Mouse (Mus musculus) frontal cortex, postnatal 36 days (tissue): ENCODE measurements around the gene 2200002D01Rik.
"Not testable (repeated sequence)": the region's sequence is repeated elsewhere in the genome, so short reads cannot be mapped to it uniquely, and the experiment has no call there.

Source experiments
- DNase-seq, 2 experiments: peaks; one replicate each; pipeline ENCODE4 v3.0.0; 2022; ENCODE audit warnings: low spot score in 2 of 2

2200002D01Rik gene

DNA sequence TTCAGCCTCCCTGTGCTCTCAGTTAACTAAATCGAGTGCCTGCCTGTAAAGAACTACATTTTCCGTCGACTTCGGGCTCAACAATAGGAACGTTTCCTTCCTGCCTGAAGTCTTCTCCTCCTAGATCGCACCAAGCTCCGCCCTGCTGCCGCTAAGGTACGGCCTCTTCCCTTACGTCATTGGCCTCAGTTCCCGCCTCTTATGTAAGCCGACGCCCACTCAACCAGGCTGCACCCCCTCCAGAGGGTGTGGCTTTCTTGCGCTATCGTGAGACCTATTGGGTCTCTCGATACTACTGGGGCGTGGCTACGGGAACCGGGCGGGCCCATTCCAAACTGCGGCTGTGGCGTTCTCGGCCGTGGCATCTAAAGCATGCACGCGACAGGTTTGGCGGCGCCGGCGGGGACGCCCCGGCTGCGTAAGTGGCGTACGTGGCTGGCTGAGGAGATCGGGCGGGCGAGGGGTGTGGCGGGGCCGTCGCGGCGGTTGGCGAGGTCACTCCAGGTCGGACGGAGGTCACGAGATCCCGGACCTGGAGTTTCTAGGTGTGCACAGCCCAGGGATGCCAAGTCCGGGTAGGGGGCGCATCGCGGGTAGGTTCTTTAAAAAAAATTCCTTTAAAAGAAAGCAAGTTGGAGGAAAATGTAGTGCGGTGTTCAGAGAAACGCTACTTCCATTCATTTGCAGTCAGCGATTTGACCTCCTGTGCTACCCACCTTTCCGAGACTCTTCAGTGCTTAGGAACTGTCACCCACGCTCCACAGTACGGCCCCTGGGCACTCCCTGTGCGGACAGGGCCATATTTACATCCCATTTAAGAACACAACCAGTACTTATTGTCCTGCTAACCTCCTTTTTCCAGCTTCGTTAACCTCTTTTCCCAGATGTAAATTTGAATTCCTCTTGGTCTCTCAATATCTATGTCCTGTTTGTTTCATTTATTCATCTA lies 10.0 kb downstream of the 2200002D01Rik start, which contains the start of gene Yif1b:
Gene Yif1b, plus strand, starts transcription at position 311 of the 949 bp plus-strand sequence.
- DNase-seq: peak; percentile 97 to 98

DNA sequence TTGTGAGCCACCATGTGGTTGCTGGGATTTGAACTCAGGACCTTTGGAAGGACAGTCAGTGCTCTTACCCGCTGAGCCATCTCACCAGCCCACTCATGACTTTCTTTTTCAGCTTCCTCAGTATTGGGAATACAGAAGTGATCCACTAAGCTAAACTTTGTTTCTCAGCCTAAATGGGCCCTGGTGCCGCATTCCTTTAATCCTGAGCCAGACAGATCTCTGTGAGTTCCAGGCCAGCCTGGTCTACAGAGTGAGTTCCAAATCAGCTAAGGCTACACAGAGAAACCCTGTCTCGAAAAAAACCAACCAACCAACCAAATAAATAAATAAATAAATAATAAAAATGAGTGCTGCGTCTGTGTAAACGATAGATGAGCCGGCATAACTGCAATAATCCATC lies 10.7 kb downstream of the 2200002D01Rik start:
- DNase-seq: peak in 1 of 2 experiments; percentile 39

DNA sequence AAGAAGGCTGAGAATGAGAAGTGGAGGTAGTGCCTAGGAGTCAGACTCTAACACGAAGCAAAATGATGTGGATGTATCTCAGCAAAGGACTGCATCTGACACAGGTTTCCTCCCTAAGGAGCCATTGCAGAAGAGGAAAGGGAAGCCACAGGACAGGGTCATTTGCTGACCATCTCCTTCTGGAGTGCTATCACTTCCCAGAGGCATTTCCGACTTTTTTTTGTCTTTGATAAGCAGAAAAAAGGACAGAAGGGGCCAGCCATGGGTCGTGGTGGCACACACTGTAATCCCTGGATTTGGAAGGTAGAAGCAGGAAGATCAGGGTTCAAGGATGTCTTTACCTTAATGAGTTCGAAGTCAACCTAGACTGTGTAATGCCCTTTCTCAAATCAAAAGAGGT lies 11.7 kb downstream of the 2200002D01Rik start:
- no peak for DNase-seq

DNA sequence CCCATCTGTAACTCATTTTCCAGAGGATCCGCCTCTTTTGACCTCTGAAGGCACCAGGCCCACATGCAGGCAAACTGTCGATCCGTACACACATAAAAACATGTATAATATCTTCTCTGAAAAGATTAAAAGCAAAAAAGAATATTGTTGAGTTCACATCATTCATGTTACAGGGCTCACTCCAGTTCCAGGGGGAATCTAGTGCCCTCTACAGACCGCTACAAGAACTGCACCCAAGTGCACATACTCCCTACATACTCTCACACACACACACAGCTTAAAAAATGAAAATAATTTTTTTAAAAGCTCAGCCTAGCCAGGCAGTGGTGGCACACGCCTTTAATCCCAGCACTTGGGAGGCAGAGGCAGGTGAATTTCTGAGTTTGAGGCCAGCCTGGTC lies 13.6 kb downstream of the 2200002D01Rik start:
- no peak for DNase-seq

DNA sequence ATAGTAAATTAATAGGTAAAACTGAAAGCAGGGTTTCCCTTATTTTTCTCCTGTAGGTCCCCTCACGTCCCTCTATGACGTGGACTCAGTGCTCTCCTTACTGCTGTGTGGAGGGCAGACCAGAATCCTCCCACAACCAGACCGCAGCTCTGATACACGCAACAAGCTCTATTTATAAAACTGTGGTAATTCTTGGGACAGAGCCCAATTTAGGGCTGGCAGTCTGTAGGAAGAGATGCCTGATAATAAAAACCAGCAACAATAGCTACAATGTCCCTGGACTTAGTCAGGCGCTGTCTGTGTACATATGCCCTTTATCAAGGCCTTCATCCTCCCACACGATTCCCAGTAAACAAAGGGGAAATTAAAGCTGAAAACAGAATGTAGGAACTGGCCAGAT lies 14.5 kb downstream of the 2200002D01Rik start:
- no peak for DNase-seq

DNA sequence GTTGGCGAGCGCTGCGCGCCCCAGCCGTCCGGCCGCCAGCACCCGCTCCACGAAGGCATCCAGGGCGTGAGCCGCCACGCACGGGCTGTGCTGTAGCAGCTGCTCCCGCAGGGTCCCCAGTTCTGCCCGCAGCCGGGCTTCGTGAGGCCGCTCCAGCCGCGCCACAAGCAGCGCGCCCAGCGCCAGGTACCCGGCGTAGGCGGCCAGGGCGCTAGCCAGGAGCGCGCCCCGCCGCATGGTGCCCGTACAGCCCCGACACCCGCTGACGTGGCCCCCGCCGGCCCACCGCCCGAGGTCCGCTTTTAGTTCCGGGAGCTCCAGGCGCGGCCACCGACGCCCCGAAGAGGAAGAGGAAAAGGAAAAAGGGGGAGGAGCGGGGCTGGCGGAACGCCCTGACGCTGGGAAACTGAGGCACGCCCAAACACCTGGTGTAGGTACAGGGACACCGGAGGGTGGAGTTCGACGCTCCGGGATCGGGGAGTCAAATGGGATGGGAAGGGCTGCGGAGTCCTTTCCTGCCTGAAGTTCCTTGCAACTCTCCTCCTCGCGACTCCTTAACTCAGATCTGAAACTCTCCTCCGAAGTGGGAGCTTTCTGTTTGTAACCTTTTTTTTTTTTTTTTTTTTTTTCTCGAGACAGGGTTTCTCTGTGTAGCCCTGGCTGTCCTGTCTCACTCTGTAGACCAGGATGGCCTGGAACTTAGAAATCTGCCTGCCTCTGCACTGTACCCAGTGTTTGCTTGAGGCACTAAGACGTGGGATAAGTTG lies 15.8 kb downstream of the 2200002D01Rik start, which contains the start of gene Kcnk6:
Gene Kcnk6, minus strand, starts transcription at position 269 of the 767 bp plus-strand sequence.
- no peak for DNase-seq

DNA sequence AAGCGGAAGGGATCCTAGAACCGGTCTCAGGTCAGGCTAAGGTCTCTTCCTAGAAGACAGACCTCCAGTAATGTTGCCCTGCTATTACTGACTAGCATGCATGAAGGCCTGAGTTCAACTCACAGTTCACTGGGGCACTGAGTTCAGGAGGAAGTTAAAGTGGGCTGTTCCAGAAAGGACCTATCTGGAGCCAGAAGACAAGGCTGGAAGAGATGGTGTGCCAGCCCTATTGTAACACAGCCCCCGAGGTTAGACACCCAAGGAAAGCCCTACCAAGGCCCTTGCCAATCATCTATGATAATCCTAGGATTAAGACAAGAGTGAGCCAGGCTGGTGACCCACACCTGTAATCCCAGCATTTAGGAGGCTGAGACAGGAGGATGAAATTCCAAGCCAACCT lies 16.7 kb downstream of the 2200002D01Rik start:
- no peak for DNase-seq

DNA sequence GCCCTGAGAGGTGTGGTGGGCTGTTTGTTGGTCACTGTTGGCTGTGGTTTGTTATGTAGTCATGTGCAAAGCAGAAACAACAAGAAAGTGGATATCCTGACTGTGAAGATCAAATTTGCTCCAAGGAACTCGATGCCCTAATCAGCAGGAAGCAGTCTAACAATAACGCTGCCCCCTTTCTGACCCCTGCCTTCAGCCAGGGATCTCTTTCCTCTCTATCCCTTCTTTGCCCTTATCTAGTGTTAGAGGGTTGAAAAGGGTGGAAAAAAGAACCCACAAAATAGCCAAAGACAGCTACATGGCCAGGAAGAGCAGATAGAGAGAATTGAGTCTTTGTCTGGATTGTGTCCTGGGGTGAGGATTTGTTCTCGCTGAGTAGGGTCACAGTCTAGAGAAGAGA lies 17.7 kb downstream of the 2200002D01Rik start:
- DNase-seq: no peak

DNA sequence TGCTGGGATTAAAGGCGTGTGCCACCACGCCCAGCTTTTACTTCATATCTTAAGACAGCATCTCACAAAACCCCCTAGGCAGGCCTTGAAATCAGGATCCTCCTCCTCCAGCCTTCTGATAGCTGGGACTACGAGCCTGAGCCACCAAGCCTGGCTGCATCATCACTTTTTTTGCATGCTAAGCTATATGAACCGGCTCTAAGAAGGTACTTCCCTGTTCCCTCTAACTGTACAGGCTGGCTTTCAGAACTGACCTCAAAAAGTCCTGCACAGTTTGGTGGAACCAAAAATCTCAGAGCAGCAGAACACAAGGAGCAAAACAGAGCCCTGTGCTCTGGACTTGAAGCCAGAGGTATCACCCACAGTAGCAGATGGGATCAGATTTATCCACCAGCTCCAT lies 20.1 kb downstream of the 2200002D01Rik start:
- no peak for DNase-seq

DNA sequence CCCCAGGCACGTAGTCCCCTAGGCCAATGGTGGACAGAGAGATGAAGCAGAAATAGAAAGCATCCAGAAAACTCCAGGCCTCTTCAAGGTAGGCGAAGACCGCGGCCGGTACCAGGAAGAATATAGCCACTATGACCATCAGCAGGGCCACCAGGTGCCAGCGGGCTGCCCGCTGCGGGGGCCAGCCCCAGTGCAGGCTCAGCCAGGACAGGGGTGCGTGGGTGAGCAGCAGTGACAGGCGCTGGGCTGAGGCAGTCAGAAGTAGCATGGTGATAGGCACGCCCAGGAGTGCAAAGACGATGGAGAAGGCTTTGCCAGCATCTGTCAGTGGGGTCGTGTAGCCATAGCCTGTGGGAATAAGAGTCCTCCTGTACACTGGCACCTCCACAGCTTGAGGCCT lies 22.7 kb downstream of the 2200002D01Rik start:
- no peak for DNase-seq

DNA sequence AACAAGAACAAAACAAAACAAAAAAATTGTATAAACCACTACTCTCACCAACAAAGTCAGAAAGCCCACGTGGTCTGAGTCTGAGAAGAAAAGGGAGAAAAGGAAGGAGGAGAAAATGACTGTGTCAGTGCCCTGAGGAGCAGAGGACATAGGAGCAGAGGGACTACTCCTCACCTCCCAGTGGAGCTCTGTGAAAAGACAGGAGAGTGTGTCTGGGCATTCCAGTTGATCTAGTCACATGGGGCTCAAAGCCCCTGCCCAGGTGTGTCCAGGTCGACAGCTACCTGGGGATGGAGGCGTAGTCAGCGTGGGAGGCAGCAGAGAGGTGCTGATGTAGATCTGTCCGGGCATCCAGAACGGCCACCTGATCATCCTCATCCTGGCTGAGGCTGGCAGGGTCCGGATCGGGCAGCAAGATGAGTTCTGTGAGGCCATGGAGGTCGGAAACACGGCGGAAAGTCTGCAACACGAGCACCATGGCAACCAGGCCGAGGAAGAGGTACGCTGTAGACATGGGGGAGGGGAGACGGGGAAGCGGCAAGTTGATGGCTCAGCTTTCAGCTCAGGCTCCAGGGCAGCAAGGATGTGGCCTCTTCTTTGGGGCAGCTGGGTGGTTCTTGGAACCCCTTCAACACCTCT lies 23.4 kb downstream of the 2200002D01Rik start:
- no peak for DNase-seq

DNA sequence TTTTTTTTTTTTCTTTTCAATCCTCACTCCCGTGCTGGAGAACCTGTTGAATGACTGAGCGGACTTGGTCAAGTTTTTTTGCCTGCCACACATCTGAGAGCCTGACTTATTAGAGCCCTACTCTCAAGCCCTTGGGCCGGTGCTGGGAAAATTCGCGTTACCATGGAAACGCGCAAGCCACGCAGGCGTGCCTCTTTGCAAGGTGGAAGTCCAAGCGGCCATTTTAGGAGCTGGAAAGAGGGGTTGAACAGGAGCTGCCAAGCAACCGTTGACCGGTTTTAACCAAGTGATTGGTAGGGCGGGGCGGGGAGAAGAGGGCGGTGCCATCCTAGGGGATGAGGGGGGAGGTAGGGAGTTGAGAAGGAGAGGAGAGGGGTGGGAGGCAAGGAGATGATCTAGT lies 33.4 kb downstream of the 2200002D01Rik start:
- no peak for DNase-seq

DNA sequence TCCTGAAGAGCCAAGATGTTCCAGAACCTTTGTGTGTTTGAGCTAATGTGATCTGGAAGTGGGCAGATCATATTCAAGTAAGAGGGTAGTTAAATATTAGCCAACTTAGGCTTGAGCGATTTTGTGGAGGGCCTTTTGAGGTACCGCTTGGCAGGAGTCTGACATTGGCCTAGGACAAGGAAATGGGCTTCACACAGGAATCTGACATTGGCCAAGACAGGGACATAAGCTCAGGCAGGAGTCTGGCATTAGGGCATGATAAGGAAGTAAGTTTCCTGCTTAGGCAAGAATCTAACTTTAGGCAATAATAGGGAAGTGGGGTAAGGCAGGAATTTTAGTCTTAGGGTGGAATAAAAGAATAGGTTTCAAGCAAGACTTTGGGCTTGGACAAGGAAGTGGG lies 34.0 kb downstream of the 2200002D01Rik start:
- DNase-seq: no peak

DNA sequence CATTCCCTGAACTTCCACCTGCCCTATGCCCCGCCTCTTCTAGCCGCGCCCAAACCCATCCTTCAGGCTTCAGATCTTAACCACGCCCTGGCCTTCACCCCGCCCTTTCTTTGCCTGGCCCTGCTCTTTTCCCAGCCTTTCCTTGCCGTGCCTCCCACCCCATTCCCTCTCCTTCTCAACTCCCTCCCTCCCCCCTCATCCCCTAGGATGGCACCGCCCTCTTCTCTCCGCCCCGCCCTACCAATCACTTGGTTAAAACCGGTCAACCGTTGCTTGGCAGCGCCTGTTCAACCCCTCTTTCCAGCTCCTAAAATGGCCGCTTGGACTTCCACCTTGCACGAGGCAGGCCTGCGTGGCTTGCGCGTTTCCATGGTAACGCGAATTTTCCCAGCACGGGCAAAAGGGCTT lies 34.6 kb downstream of the 2200002D01Rik start, which contains the start of gene Catsperg1:
Gene Catsperg1, minus strand, starts transcription at position 361 of the 408 bp plus-strand sequence.
- DNase-seq: no peak

DNA sequence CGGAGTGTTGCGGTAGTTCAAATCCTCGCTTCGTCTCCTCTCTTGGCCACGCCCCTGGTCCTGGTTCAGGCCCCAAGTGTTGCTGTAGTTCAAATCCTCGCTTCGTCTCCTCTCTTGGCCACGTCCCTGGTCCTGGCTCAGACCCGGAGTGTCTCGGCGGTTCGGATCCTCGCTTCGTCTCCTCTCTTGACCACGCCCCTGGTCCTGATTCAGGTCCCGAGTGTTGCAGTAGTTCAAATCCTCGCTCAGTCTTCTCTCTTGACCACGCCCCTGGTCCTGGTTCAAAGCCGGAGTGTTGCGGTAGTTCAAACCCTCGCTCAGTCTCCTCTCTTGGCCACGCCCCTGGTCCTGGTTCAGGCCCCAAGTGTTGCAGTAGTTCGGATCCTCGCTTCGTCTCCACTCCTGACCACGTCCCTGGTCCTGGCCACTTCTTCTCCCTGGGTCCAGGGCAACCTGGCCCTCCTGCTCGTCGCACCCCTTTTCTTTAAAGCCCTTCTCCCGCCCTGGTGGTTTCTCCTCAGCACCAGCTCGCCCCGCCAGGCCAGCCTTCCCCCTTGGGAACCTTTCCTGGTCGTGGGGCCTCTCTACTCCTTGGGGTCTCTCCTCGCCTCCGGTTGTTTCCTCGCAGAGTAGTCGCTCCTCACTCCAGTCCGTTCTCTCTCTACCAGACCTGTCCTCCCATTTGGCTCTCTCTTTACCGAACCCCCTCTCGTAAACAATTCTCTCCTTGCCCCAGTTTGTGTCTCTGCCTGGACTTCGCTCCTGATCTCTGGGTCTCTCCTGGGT lies 35.3 kb downstream of the 2200002D01Rik start:
- DNase-seq: not testable (repeated sequence)

DNA sequence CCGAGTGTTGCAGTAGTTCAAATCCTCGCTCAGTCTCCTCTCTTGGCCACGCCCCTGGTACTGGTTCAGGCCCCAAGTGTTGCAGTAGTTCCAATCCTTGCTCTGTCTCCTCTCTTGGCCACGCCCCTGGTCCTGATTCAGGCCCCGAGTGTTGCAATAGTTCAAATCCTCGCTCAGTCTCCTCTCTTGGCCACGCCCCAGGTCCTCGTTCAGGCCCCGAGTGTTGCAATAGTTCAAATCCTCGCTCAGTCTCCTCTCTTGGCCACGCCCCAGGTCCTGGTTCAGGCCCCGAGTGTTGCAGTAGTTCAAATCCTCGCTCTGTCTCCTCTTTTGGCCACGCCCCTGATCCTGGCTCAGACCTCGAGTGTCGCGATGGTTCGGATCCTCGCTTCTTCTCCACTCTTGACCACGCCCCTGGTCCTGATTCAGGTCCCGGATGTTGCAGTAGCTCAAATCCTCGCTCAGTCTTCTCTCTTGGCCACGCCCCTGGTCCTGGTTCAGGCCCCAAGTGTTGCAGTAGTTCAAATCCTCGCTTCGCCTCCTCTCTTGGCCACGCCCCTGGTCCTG lies 36.0 kb downstream of the 2200002D01Rik start:
- no peak for DNase-seq

DNA sequence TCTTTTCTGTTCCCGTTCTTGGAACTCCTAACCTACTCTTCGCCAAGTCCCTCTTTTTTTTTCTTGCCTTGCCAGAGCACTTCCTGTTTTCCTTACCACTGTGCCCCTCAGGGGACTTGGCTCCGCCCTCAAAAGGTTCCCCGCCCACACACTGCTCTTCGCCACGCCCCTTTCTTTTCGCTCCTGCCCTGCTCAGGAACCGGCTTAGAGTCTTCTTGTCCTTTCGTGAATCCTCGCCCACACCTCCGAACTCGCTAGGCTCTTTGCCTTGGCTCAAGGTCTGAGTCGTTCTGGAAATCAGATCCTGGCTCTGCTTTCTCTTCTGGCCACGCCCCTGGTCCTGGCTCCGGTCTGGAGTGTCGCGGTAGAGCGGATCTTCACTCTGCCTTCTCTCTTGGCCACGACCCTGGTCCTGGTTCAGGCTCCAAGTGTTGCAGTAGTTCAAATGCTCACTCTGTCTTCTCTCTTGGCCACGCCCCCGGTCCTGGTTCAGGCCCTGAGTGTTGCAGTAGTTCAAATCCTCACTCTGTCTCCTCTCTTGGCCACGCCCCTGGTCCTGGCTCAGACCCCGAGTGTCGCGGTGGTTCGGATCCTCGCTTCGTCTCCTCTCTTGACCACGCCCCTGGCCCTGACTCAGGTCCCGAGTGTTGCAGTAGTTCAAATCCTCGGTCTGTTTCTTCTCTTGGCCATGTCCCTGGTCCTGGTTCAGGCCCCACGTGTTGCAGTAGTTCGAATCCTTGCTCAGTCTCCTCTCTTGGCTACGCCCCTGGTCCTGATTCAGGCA lies 36.7 kb downstream of the 2200002D01Rik start:
- peak; percentile 38 to 39 for DNase-seq

DNA sequence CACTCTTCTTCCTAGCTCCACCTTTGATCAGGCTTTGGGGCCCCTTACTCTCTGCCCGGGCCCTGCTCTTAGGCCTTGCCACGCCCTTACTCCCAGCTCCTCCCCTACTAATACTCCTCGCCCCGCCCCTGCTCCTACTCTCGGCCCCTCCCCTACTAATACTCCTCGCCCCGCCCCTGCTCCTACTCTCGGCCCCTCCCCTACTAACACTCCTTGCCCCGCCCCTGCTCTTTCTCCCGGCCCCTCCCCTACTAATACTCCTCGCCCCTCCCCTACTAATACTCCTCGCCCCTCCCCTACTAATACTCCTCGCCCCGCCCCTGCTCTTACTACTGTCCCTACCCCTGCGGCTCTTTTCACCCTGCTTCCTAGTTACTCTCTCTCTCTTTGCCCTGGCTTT lies 37.3 kb downstream of the 2200002D01Rik start:
- not testable (repeated sequence) for DNase-seq

DNA sequence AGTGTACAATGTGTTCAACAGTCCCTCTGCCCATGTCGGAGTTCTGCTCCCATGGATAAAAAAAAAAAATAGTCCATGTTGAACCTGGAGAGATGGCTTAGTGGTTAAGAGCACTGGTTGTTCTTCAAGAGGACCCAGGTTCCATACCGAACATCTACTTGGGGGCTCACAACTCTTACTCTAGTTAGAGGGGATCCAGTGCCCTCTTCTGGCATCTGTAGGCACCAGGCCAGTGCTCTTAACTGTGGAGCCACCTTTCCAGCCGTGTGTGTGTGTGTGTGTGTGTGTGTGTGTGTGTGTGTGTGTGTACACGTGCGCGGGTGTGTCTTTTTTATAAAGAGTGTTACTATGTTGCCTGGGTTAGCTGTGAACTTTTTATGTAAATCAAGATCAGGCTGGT lies 45.7 kb downstream of the 2200002D01Rik start:
- no peak for DNase-seq
